Mouse (Mus musculus) brain, embryonic 14.5 days (tissue): Measurements from ENCODE around the gene 1810055G02Rik. TPM values are rescaled to one million over a fixed set of nuclear protein-coding genes. Genes with fewer than 3 reads are reported as not detected.

ENCODE experiments used
- DNase-seq: peaks from one replicate; pipeline ENCODE4 v3.0.0-alpha.2; 2011; ENCODE audit warnings: low read depth
- CTCF ChIP-seq: fragments of 200-500 bp; IDR thresholded peaks from 2 replicates; pipeline ENCODE4 v1.5.1; 2012; ENCODE audit warnings: inconsistent platforms, mild to moderate bottlenecking, moderate library complexity, borderline replicate concordance; ENCODE audit not compliant: insufficient read depth, insufficient read length; ENCODE audit errors: extremely low read depth
- POLR2A ChIP-seq: fragments of 200-500 bp; IDR thresholded peaks from 2 replicates; pipeline ENCODE4 v1.6.1; 2012; ENCODE audit warnings: mild to moderate bottlenecking, inconsistent platforms, borderline replicate concordance; ENCODE audit not compliant: poor library complexity, insufficient read depth, insufficient read length, severe bottlenecking; ENCODE audit errors: extremely low read depth
- polyA plus RNA-seq: library from polyadenylated mRNA; depleted of rRNA; stranded (reverse); fragments of >200 nt; gene quantifications from 2 replicates; pipeline ENCODE4 v1.2.3, GENCODE M21; 2012; rRNA removed

Gene 1810055G02Rik
- polyA plus RNA-seq, 1 experiment = 50.3 TPM

GRCm38 (mm10) chr19:3767276-3767780 is 59.2 kb downstream of the 1810055G02Rik start, which contains the start of gene Kmt5b:
Kmt5b (plus strand) TSS chr19:3767421.
- TF ChIP-seq POLR2A (no peak; the same call in 1 of the 2 replicates), CTCF (no peak)
- peak; percentile 71 for DNase-seq

Other genes starting within 250 kb of the 1810055G02Rik start
- 104 and 118 TPM in 2 replicates for gene Ppp6r3, start 132.5 kb upstream of the 1810055G02Rik start, polyA plus RNA-seq
- gene Lrp5, start 21.7 kb upstream of the 1810055G02Rik start, polyA plus RNA-seq = 4.8 and 10.7 TPM in 2 replicates
- 46.7 and 62.8 TPM in 2 replicates for gene Kmt5b, start 59.1 kb downstream of the 1810055G02Rik start, polyA plus RNA-seq
- gene Chka, start 143.5 kb downstream of the 1810055G02Rik start, polyA plus RNA-seq = 79.9 and 89.6 TPM in 2 replicates
- gene Tcirg1, start 198.8 kb downstream of the 1810055G02Rik start, polyA plus RNA-seq = 31.4 and 45.2 TPM in 2 replicates
- gene Ndufs8, start 204.5 kb downstream of the 1810055G02Rik start, polyA plus RNA-seq = 184 and 218 TPM in 2 replicates
- 1.2 and 1.8 TPM in 2 replicates for gene Aldh3b1, start 221.5 kb downstream of the 1810055G02Rik start, polyA plus RNA-seq
- gene Unc93b1, start 226.9 kb downstream of the 1810055G02Rik start, polyA plus RNA-seq = 12.3 and 13.4 TPM in 2 replicates